Mouse (Mus musculus): ENCODE data around the gene Itgb3.
"Not testable (repeated sequence)": the region's sequence is repeated elsewhere in the genome, so short reads cannot be mapped to it uniquely, and the experiment has no call there.

Itgb3 gene

GRCm38 (mm10) chr11:104607491-104608245, at the start of gene Itgb3:
Gene Itgb3, plus strand, starts transcription at chr11:104608000.
- DNase-seq (ENCODE audit: low spot score in 2 of 2): peak in 1 of 2 experiments; percentile 59

GRCm38 (mm10) chr11:104558065-104558464, 49.7 kb upstream of the Itgb3 start:
- no peak for DNase-seq (ENCODE audit: low spot score in 2 of 2)

- peak; percentile 34 to 46 for DNase-seq (ENCODE audit: low spot score in 2 of 2)
These were observed 49.0 kb upstream of the Itgb3 start for GRCm38 (mm10) chr11:104558651-104559403.

- no peak for DNase-seq (ENCODE audit: low spot score in 2 of 2)
These were observed 46.8 kb upstream of the Itgb3 start for GRCm38 (mm10) chr11:104560971-104561370.

- DNase-seq (ENCODE audit: low spot score in 2 of 2): peak; percentile 22 to 34
These were observed 44.3 kb upstream of the Itgb3 start for GRCm38 (mm10) chr11:104563496-104563895.

GRCm38 (mm10) chr11:104565172-104565571, 42.6 kb upstream of the Itgb3 start:
- no peak for DNase-seq (ENCODE audit: low spot score in 2 of 2)

GRCm38 (mm10) chr11:104566097-104566496, 41.7 kb upstream of the Itgb3 start:
- no peak for DNase-seq (ENCODE audit: low spot score in 2 of 2)

- no peak for DNase-seq (ENCODE audit: low spot score in 2 of 2)
These were observed 41.0 kb upstream of the Itgb3 start for GRCm38 (mm10) chr11:104566796-104567195.

GRCm38 (mm10) chr11:104567736-104568135, 40.1 kb upstream of the Itgb3 start:
- DNase-seq (ENCODE audit: low spot score in 2 of 2): peak in 1 of 2 experiments; percentile 41

GRCm38 (mm10) chr11:104568326-104568725, 39.5 kb upstream of the Itgb3 start:
- DNase-seq (ENCODE audit: low spot score in 2 of 2): no peak

- not testable (repeated sequence) for DNase-seq (ENCODE audit: low spot score in 2 of 2)
These were observed 37.3 kb upstream of the Itgb3 start for GRCm38 (mm10) chr11:104570515-104570914.

GRCm38 (mm10) chr11:104571373-104571772, 36.4 kb upstream of the Itgb3 start:
- peak in 1 of 2 experiments; percentile 57 for DNase-seq (ENCODE audit: low spot score in 2 of 2)

- DNase-seq (ENCODE audit: low spot score in 2 of 2): no peak
These were observed 35.7 kb upstream of the Itgb3 start for GRCm38 (mm10) chr11:104572091-104572490.

GRCm38 (mm10) chr11:104572566-104572965, 35.2 kb upstream of the Itgb3 start:
- no peak for DNase-seq (ENCODE audit: low spot score in 2 of 2)

GRCm38 (mm10) chr11:104576772-104577612, 30.8 kb upstream of the Itgb3 start:
- no peak for DNase-seq (ENCODE audit: low spot score in 2 of 2)

GRCm38 (mm10) chr11:104578074-104578473, 29.7 kb upstream of the Itgb3 start:
- no peak for DNase-seq (ENCODE audit: low spot score in 2 of 2)

- no peak for DNase-seq (ENCODE audit: low spot score in 2 of 2)
These were observed 28.7 kb upstream of the Itgb3 start for GRCm38 (mm10) chr11:104579084-104579483.

GRCm38 (mm10) chr11:104579575-104579974, 28.2 kb upstream of the Itgb3 start:
- no peak for DNase-seq (ENCODE audit: low spot score in 2 of 2)

- DNase-seq (ENCODE audit: low spot score in 2 of 2): no peak
These were observed 27.7 kb upstream of the Itgb3 start for GRCm38 (mm10) chr11:104580091-104580490.

- no peak for DNase-seq (ENCODE audit: low spot score in 2 of 2)
These were observed 27.2 kb upstream of the Itgb3 start for GRCm38 (mm10) chr11:104580606-104581005.

- no peak for DNase-seq (ENCODE audit: low spot score in 2 of 2)
These were observed 26.1 kb upstream of the Itgb3 start for GRCm38 (mm10) chr11:104581446-104582307.

Measured in left cerebral cortex, adult 9 months (tissue).